Mouse (Mus musculus) ovary, postnatal 10 days (tissue): Measurements from ENCODE around the gene Elp1.

Source experiments
- DNase-seq: peaks from one replicate; pipeline ENCODE4 v3.0.0; 2022; ENCODE audit warnings: low spot score

Gene Elp1

DNA sequence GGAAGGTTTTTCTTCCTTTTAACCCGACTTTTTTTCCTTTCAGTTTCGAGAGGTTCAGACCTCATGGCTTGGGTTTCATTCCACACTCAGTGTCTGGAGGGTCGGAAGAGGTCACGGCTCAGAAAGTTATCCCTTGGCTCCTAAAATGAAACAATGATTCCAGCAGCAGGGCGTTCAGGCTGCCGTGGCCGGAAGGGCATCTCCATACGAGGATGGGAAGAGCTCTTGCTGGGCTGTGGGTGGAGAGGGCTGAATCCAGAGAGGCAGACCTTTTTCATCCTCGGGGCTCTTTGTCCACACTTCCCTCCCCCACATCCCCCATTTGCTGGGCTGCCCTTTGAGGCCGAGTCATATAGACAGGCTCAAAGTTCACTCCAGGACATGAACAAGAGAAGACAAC lies 99.9 kb downstream of the Elp1 start:
- no peak for DNase-seq
